Mouse (Mus musculus) spleen, adult 2 months (tissue): ENCODE results near the gene Nol4l. TPM values are rescaled to one million over a fixed set of nuclear protein-coding genes. Genes with fewer than 3 reads are reported as not detected.

Experiments used
- DNase-seq, 2 experiments: peaks; one replicate each; pipeline versions ENCODE4 v3.0.0 to v3.0.0-alpha.2; 2012 to 2021; ENCODE audit warnings: low spot score in 2 of 2, low read depth in 1 of 2
- H3K27ac ChIP-seq: fragments of 200-500 bp; 2 replicates; pipeline ENCODE4 v1.5.1; 2012; ENCODE audit warnings: low read length, inconsistent platforms; ENCODE audit not compliant: insufficient read depth
- H3K27me3 ChIP-seq: fragments of 200-500 bp; 2 replicates; pipeline ENCODE4 v1.6.1; 2012; ENCODE audit warnings: mild to moderate bottlenecking, moderate library complexity, low read length, inconsistent platforms; ENCODE audit not compliant: control insufficient read depth, insufficient read depth
- H3K36me3 ChIP-seq: fragments of 200-500 bp; 2 replicates; pipeline ENCODE4 v1.6.1; 2012; ENCODE audit warnings: mild to moderate bottlenecking, low read length, inconsistent platforms; ENCODE audit not compliant: control insufficient read depth, insufficient read depth
- H3K4me1 ChIP-seq: fragments of 200-500 bp; 2 replicates; pipeline ENCODE4 v1.6.1; 2011; ENCODE audit warnings: inconsistent platforms; ENCODE audit not compliant: control insufficient read depth, insufficient read depth, insufficient read length
- H3K4me3 ChIP-seq: fragments of 200-500 bp; 2 replicates; pipeline ENCODE4 v1.5.1; 2011; ENCODE audit warnings: mild to moderate bottlenecking, inconsistent platforms; ENCODE audit not compliant: insufficient read depth, insufficient read length; ENCODE audit errors: extremely low read depth
- CTCF ChIP-seq: fragments of 200-500 bp; IDR thresholded peaks from 2 replicates; pipeline ENCODE4 v1.5.1; 2011; ENCODE audit warnings: mild to moderate bottlenecking, inconsistent platforms; ENCODE audit not compliant: insufficient read depth, insufficient read length, insufficient replicate concordance; ENCODE audit errors: extremely low read depth
- POLR2A ChIP-seq: fragments of 200-500 bp; IDR thresholded peaks from 2 replicates; pipeline ENCODE4 v1.6.1; 2011; ENCODE audit warnings: low read depth, low read length, inconsistent platforms
- WGBS: fragments of 180-500 bp; shearing (Covaris S2); methylation state at CpG from one replicate; pipeline ENCODE4 v1.1.7; 2018; 5-methylcytosine and 5-hydroxymethylcytosine counted together
- polyA plus RNA-seq: library from polyadenylated mRNA; depleted of rRNA; stranded (reverse); fragments of >200 nt; gene quantifications from 2 replicates; pipeline ENCODE4 v1.2.3, GENCODE M21; 2012

The Nol4l gene
- polyA plus RNA-seq, 1 experiment: 2.5 TPM

DNA sequence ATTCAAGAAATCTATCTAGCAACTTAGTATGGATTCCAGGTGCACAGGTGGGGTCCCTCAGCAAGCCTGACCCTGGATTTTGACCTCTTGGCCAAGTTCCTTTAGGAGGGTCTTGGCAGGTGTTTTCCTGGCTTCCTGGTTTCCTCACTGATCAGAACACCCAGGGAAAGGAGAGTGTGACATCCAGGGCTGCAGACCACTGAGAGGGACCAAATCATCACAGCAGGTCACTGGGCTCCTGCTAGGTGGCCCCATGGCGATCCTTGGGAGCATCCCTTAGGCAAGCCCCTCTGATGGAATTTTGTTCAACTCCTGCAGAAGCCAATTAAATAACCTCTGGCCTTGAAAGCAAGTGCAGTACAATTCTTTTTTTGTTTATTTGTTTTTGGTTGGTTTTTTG, 39.7 kb downstream of the Nol4l start:
- Histone ChIP-seq H3K4me1 (peaks cover 20% of the 10 kb centered on the region), H3K36me3 (no peaks in the 10 kb centered on the region)

GRCm38 (mm10) chr2:153484071-153484470, 45.7 kb downstream of the Nol4l start:
- no peak overlapping the region for H3K4me3 ChIP-seq
- no peaks in the 10 kb centered on the region for H3K27me3 ChIP-seq
- TF ChIP-seq CTCF (no peak), POLR2A (no peak)
- no peak for DNase-seq
- H3K36me3 ChIP-seq: no peaks in the 10 kb centered on the region
- peaks cover 8% of the 10 kb centered on the region; the same call in 1 of the 2 replicates for H3K4me1 ChIP-seq
- 78% methylated on average over 4 of the region's 4 CpGs for WGBS
- no peak overlapping the region for H3K27ac ChIP-seq

More for the DNA sequence above, 39.7 kb downstream of the Nol4l start:
- Histone ChIP-seq H3K4me3 (no peak overlapping the region), H3K27me3 (peaks cover 4% of the 10 kb centered on the region), H3K27ac (no peak overlapping the region)
- no peak for DNase-seq
- TF ChIP-seq CTCF (no peak), POLR2A (no peak)
- WGBS: 92% methylated on average over 1 of the region's 1 CpGs

DNA sequence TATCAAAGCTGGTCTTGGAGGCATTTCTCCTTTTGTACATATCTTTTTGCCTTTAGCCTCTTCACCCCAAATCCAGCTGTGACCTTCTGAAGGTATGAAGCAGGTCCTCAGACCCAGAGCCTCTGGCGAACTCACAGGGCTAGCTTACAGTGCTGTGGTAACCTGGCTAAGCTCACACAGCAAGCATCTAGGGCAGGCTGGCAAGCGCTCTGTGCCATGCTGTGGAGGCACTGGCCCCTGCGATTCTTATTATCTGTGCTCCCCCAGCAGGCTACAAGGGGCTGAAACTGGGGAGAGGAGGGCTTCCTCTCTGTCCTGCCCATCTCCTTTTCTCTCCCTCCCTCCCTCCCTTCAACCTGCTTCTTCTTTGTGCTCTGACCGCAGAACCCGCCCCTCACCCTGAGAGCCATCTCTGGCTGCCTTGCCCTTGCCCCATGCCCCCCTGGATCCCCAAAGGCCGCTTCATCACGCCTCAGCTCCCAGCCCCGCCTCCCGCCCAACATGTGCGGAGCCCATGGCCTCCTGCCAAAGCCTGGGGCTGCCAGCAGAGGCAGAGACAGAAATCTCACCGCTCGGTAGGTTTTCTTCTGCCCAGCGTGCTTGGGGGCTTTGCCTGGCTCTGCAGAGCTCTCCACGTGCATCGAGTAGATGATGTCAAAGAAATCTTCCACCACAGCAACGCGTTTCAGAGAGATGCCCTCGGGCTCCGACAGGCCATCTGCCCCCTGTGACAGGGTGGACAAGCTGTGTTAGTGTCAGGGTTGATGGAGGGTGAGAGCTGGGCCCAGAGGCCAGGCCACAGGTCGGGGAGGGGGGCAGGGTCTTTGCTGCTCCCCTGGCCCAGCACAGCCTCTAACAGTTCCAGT, 46.4 kb downstream of the Nol4l start:
- Histone ChIP-seq H3K27me3 (no peaks in the 10 kb centered on the region), H3K27ac (no peak overlapping the region), H3K4me3 (no peak overlapping the region), H3K36me3 (no peaks in the 10 kb centered on the region), H3K4me1 (peaks cover 8% of the 10 kb centered on the region; the same call in 1 of the 2 replicates)
- 9% methylated on average over 19 of the region's 20 CpGs for WGBS
- peak in 1 of 2 experiments; percentile 43 for DNase-seq
- no peak for TF ChIP-seq POLR2A
- no peak for TF ChIP-seq CTCF

DNA sequence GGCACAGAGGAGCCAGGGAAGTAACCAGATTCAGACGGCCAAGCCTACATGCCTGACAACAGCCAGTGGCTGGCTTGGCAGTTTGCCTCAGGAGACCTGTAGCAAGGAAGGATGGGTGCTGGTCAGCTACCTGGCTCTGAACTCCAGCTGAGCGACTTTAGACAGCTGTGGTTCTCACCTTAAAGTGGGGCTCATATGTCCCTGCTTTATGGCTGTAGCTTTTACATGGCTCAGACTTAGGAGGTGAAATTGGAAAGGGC, 48.0 kb downstream of the Nol4l start:
- WGBS: 79% methylated on average over 2 of the region's 2 CpGs
- TF ChIP-seq POLR2A (no peak), CTCF (no peak)
- H3K4me1 ChIP-seq: peaks cover 8% of the 10 kb centered on the region; the same call in 1 of the 2 replicates

GRCm38 (mm10) chr2:153481108-153481860, 48.5 kb downstream of the Nol4l start:
- H3K4me3 ChIP-seq: no peak overlapping the region
- H3K27ac ChIP-seq: no peak overlapping the region
- TF ChIP-seq POLR2A: no peak
- no peak for TF ChIP-seq CTCF
- 61% methylated on average over 7 of the region's 7 CpGs for WGBS
- no peak for DNase-seq
- peaks cover 8% of the 10 kb centered on the region; the same call in 1 of the 2 replicates for H3K4me1 ChIP-seq
- H3K27me3 ChIP-seq: no peaks in the 10 kb centered on the region
- H3K36me3 ChIP-seq: no peaks in the 10 kb centered on the region

More for the DNA sequence above, 48.0 kb downstream of the Nol4l start:
- H3K36me3 ChIP-seq: no peaks in the 10 kb centered on the region
- no peak overlapping the region for H3K4me3 ChIP-seq
- no peak for DNase-seq
- no peak overlapping the region for H3K27ac ChIP-seq
- no peaks in the 10 kb centered on the region for H3K27me3 ChIP-seq

DNA sequence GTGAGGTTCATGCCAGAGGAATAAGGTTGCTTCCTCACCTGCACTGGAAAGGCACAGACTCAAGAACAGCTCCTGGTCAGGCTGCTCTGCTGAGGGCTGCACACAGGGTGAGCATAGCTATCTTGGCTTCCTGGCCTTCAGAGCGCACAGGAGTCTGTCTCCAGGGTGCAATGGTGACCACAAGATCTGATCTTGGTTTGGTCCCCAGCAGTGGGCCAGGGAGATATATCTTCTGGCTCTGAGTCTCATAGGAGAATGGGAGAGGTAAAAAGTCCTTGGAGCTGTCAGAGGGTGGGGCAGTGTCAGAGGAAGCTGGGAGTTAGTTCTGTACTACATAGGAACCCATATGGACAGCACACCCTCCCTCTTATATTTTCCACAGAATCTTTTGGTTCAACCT, 50.3 kb downstream of the Nol4l start:
- H3K4me3 ChIP-seq: no peak overlapping the region
- WGBS: 88% methylated on average over 1 of the region's 1 CpGs
- no peak for TF ChIP-seq POLR2A
- no peak for TF ChIP-seq CTCF

DNA sequence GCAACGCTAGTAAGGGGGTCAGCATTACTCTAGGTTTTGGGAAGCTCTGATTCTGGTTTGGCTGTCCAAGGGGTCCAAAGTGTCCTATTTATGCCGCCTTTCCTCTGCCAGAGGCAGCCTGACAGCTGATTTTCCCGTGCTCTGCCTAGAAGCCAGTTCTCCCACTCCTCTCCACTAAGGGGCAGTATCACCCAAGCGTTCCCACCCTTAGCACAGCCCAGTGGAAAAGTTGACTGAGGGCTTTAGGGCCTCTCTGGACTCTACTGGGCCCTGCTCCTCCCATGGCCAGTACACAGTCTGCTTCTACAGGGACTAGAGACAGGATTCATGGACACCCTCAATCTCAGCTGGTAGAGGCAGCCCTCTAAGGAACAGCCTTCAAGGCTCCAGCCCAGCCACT, 51.2 kb downstream of the Nol4l start:
- peak; percentile 93; the same call in 1 of the 2 replicates for TF ChIP-seq CTCF
- TF ChIP-seq POLR2A: no peak
- peaks cover 6% of the 10 kb centered on the region; the same call in 1 of the 2 replicates for H3K4me1 ChIP-seq
- DNase-seq: peak; percentile 28 to 53
- 23% methylated on average over 4 of the region's 4 CpGs for WGBS
- H3K27ac ChIP-seq: no peak overlapping the region
- no peaks in the 10 kb centered on the region for H3K36me3 ChIP-seq
- H3K4me3 ChIP-seq: no peak overlapping the region
- no peaks in the 10 kb centered on the region for H3K27me3 ChIP-seq

More for the DNA sequence above, 50.3 kb downstream of the Nol4l start:
- DNase-seq: no peak
- Histone ChIP-seq H3K36me3 (no peaks in the 10 kb centered on the region), H3K4me1 (peaks cover 8% of the 10 kb centered on the region; the same call in 1 of the 2 replicates), H3K27ac (no peak overlapping the region), H3K27me3 (no peaks in the 10 kb centered on the region)
